Mouse (Mus musculus): ENCODE data around the gene Cela3a.
"Not testable (repeated sequence)": the region's sequence is repeated elsewhere in the genome, so short reads cannot be mapped to it uniquely, and the experiment has no call there.

Gene Cela3a

GRCm38 (mm10) chr4:137417712-137418564 lies 8.3 kb upstream of the Cela3a start:
- no peak for DNase-seq (ENCODE audit: low read depth, low spot score)

- no peak for DNase-seq (ENCODE audit: low read depth, low spot score)
Measured at GRCm38 (mm10) chr4:137414936-137415335, 5.3 kb upstream of the Cela3a start.

GRCm38 (mm10) chr4:137412185-137412709 lies 2.7 kb upstream of the Cela3a start:
- not testable (repeated sequence) for DNase-seq (ENCODE audit: low read depth, low spot score)

GRCm38 (mm10) chr4:137405571-137405970 lies 4.0 kb downstream of the Cela3a start:
- DNase-seq (ENCODE audit: low read depth, low spot score), result no peak

GRCm38 (mm10) chr4:137396641-137397525 lies 12.7 kb downstream of the Cela3a start:
- DNase-seq (ENCODE audit: low read depth, low spot score), result no peak

- no peak for DNase-seq (ENCODE audit: low read depth, low spot score)
Measured at GRCm38 (mm10) chr4:137393378-137394135, 16.0 kb downstream of the Cela3a start.

- DNase-seq (ENCODE audit: low read depth, low spot score), result no peak
Measured at GRCm38 (mm10) chr4:137392874-137393273, 16.7 kb downstream of the Cela3a start.

GRCm38 (mm10) chr4:137391287-137391686 lies 18.3 kb downstream of the Cela3a start:
- no peak for DNase-seq (ENCODE audit: low read depth, low spot score)

GRCm38 (mm10) chr4:137390196-137390595 lies 19.4 kb downstream of the Cela3a start:
- no peak for DNase-seq (ENCODE audit: low read depth, low spot score)

GRCm38 (mm10) chr4:137388983-137389382 lies 20.6 kb downstream of the Cela3a start:
- DNase-seq (ENCODE audit: low read depth, low spot score), result no peak

- peak; percentile 88 for DNase-seq (ENCODE audit: low read depth, low spot score)
Measured at GRCm38 (mm10) chr4:137388059-137388794, 21.4 kb downstream of the Cela3a start.

- no peak for DNase-seq (ENCODE audit: low read depth, low spot score)
Measured at GRCm38 (mm10) chr4:137387482-137388058, 22.0 kb downstream of the Cela3a start.

- no peak for DNase-seq (ENCODE audit: low read depth, low spot score)
Measured at GRCm38 (mm10) chr4:137380702-137381605, 28.6 kb downstream of the Cela3a start.

GRCm38 (mm10) chr4:137379713-137380255 lies 29.8 kb downstream of the Cela3a start:
- no peak for DNase-seq (ENCODE audit: low read depth, low spot score)

- DNase-seq (ENCODE audit: low read depth, low spot score), result no peak
Measured at GRCm38 (mm10) chr4:137379085-137379484, 30.5 kb downstream of the Cela3a start.

- no peak for DNase-seq (ENCODE audit: low read depth, low spot score)
Measured at GRCm38 (mm10) chr4:137377526-137378304, 31.9 kb downstream of the Cela3a start.

GRCm38 (mm10) chr4:137376778-137377177 lies 32.8 kb downstream of the Cela3a start:
- no peak for DNase-seq (ENCODE audit: low read depth, low spot score)
